Mouse (Mus musculus) liver, embryonic 15.5 days (tissue): ENCODE measurements around the gene Aup1. TPM values are rescaled to one million over a fixed set of nuclear protein-coding genes. Genes with fewer than 3 reads are reported as not detected.
A peak's percentile ranks its signal among the peaks of the same experiment; 100 is the strongest.

Source experiments
- ATAC-seq: fragments of 200-750 bp; cut with Nextera tagmentation; 2 replicates; pipeline ENCODE4 v1.8.0; 2017; ENCODE audit warnings: moderate number of reproducible peaks, mild to moderate bottlenecking, moderate library complexity; ENCODE audit not compliant: insufficient read depth
- H3K27ac ChIP-seq: fragments of 300-500 bp; sonication (generic); replicated peaks from 2 replicates; pipeline ENCODE4 v1.5.1; 2015; ENCODE audit warnings: mild to moderate bottlenecking, inconsistent platforms
- H3K27me3 ChIP-seq: fragments of 300-500 bp; sonication (generic); 2 replicates; pipeline ENCODE4 v1.6.1; 2015; ENCODE audit warnings: mild to moderate bottlenecking, inconsistent platforms
- H3K36me3 ChIP-seq: fragments of 300-500 bp; sonication (generic); replicated peaks from 2 replicates; pipeline ENCODE4 v1.6.1; 2015; ENCODE audit warnings: moderate library complexity, mild to moderate bottlenecking, inconsistent platforms
- H3K4me1 ChIP-seq: fragments of 300-500 bp; sonication (generic); replicated peaks from 2 replicates; pipeline ENCODE4 v1.6.1; 2015; ENCODE audit warnings: inconsistent platforms
- H3K4me2 ChIP-seq: fragments of 300-500 bp; sonication (generic); 2 replicates; pipeline ENCODE4 v1.6.1; 2015; ENCODE audit warnings: moderate library complexity, mild to moderate bottlenecking, inconsistent platforms
- H3K4me3 ChIP-seq: fragments of 300-500 bp; sonication (generic); replicated peaks from 2 replicates; pipeline ENCODE4 v1.5.1; 2015; ENCODE audit warnings: mild to moderate bottlenecking, inconsistent platforms
- H3K9ac ChIP-seq: fragments of 300-500 bp; sonication (generic); 2 replicates; pipeline ENCODE4 v1.6.1; 2015; ENCODE audit warnings: moderate library complexity, mild to moderate bottlenecking, inconsistent platforms
- H3K9me3 ChIP-seq: fragments of 300-500 bp; sonication (generic); replicated peaks from 2 replicates; pipeline ENCODE4 v1.6.1; 2016; ENCODE audit warnings: inconsistent platforms
- WGBS: fragments of 180-500 bp; shearing (Covaris S2); methylation state at CpG from one replicate; pipeline ENCODE4 v1.1.7; 2015; ENCODE audit warnings: mixed read lengths; ENCODE audit not compliant: insufficient replicate concordance; 5-methylcytosine and 5-hydroxymethylcytosine counted together
- polyA plus RNA-seq: library from polyadenylated mRNA; unstranded; fragments of >200 nt; fragmentation: Nextera tagmentation; extraction: Ambion mirVana; gene quantifications from 2 replicates; pipeline ENCODE4 v1.2.1, GENCODE M21; 2015

Gene Aup1
- polyA plus RNA-seq, 1 experiment from 2014 or later, result 189 TPM

- no peaks in the 10 kb centered on the region for H3K36me3 ChIP-seq
- H3K4me1 ChIP-seq, result peaks cover 92% of the 10 kb centered on the region
- peak overlapping the region; percentile 30 for H3K4me3 ChIP-seq
Observed at GRCm38 (mm10) chr6:83015749-83016148, 38.6 kb upstream of the Aup1 start.

GRCm38 (mm10) chr6:83017190-83017589, 37.1 kb upstream of the Aup1 start:
- Histone ChIP-seq H3K4me2 (peak overlapping the region; percentile 14), H3K4me1 (peaks cover 92% of the 10 kb centered on the region), H3K9me3 (no peaks in the 10 kb centered on the region), H3K27me3 (no peaks in the 10 kb centered on the region), H3K9ac (no peak overlapping the region), H3K4me3 (no peak overlapping the region), H3K36me3 (no peaks in the 10 kb centered on the region), H3K27ac (peak overlapping the region; percentile 77)
- WGBS, result 67% methylated on average over 3 of the region's 3 CpGs
- ATAC-seq, result no peak

More at GRCm38 (mm10) chr6:83015749-83016148, 38.6 kb upstream of the Aup1 start:
- ATAC-seq, result no peak
- no peaks in the 10 kb centered on the region for H3K9me3 ChIP-seq
- peak overlapping the region; percentile 99 for H3K27ac ChIP-seq
- H3K27me3 ChIP-seq, result no peaks in the 10 kb centered on the region
- peak overlapping the region; percentile 49 for H3K9ac ChIP-seq
- peak overlapping the region; percentile 61 for H3K4me2 ChIP-seq
- 59% methylated on average over 2 of the region's 2 CpGs for WGBS

DNA sequence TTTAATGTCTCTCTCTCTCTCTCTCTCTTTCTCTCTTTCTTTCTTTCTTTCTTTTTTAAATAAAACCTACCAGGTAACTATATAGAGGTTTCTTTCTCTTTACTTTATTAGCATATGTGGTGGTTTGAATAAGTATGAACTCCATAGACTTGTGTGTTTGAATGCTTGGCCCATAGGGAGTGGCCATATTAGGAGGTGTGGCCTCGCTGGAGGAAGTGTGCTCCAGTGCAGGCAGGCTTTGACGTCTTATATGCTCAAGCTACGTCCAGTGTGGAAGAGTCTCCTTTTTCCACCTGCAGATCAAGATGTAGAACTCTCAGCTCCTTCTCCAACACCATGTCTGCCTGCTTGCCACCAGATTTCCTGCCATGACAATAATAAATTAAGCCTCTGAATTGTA, 35.3 kb upstream of the Aup1 start:
- Histone ChIP-seq H3K9ac (no peak overlapping the region), H3K9me3 (no peaks in the 10 kb centered on the region), H3K36me3 (no peaks in the 10 kb centered on the region), H3K4me1 (peaks cover 92% of the 10 kb centered on the region), H3K27me3 (no peaks in the 10 kb centered on the region), H3K27ac (peak overlapping the region; percentile 77), H3K4me2 (no peak overlapping the region), H3K4me3 (no peak overlapping the region)
- ATAC-seq, result no peak
- WGBS, result 57% methylated on average over 3 of the region's 3 CpGs

DNA sequence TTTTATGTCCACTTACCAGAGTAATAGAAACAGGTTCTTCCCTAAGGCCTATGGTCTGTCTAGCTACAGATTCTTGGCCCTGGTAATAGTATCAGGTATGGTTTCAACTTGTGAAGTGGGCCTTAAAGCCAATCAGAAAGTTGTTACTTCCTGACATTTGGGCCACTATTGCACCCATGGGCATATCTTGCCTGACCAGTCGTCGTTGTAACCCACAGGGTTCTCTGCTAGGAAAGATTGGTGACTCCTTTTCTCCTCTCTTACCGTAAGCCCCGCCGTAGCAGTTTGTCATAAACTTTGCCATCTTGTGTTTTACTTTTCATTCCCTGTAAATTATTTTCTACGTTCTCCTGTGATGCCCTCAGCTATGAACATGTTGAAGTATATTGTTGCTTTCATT, 34.2 kb upstream of the Aup1 start:
- peak; percentile 65 for ATAC-seq
- no peaks in the 10 kb centered on the region for H3K9me3 ChIP-seq
- H3K4me2 ChIP-seq, result peak overlapping the region; percentile 44; the same call in 1 of the 2 replicates
- peak overlapping the region; percentile 77 for H3K27ac ChIP-seq
- H3K4me3 ChIP-seq, result no peak overlapping the region
- no peaks in the 10 kb centered on the region for H3K27me3 ChIP-seq
- H3K4me1 ChIP-seq, result peaks cover 94% of the 10 kb centered on the region
- no peaks in the 10 kb centered on the region for H3K36me3 ChIP-seq
- H3K9ac ChIP-seq, result peak overlapping the region; percentile 23; the same call in 1 of the 2 replicates
- WGBS, result 19% methylated on average over 6 of the region's 6 CpGs

GRCm38 (mm10) chr6:83020836-83021593, 33.3 kb upstream of the Aup1 start:
- Histone ChIP-seq H3K4me1 (peaks cover 88% of the 10 kb centered on the region), H3K4me2 (no peak overlapping the region), H3K9ac (0 out of 2 replicates have a peak overlapping the region, but pooled peaks have one; percentile 7), H3K36me3 (no peaks in the 10 kb centered on the region), H3K27ac (peak overlapping the region; percentile 77), H3K4me3 (no peak overlapping the region), H3K27me3 (no peaks in the 10 kb centered on the region), H3K9me3 (no peaks in the 10 kb centered on the region)
- ATAC-seq, result no peak
- 76% methylated on average over 4 of the region's 4 CpGs for WGBS

- peak; percentile 85 for ATAC-seq
- Histone ChIP-seq H3K4me2 (peak overlapping the region; percentile 31), H3K4me1 (peaks cover 83% of the 10 kb centered on the region), H3K4me3 (no peak overlapping the region), H3K27me3 (no peaks in the 10 kb centered on the region), H3K9me3 (no peaks in the 10 kb centered on the region), H3K27ac (peak overlapping the region; percentile 77), H3K9ac (no peak overlapping the region), H3K36me3 (no peaks in the 10 kb centered on the region)
- 52% methylated on average over 9 of the region's 9 CpGs for WGBS
Observed at GRCm38 (mm10) chr6:83023008-83023407, 31.3 kb upstream of the Aup1 start.

DNA sequence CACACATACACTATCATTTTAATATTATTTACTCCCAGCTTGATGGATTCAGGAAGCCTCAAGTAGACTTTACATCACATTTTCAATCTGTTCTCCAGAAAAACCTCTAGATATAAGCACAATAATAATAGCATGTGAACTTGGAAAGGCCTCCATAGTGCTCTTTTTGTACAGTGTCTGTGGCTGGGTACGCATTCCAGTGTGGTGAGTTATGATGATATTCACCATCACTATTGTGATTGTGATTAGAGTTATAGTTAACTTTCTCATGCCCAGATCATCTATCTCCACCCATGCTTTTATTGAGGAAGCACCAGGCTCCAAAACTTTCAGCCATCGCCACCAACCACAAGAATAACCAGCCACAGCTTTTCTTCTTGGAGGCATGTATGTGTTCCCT, 30.5 kb upstream of the Aup1 start:
- H3K27ac ChIP-seq, result peak overlapping the region; percentile 77
- no peaks in the 10 kb centered on the region for H3K27me3 ChIP-seq

GRCm38 (mm10) chr6:83024421-83024820, 29.9 kb upstream of the Aup1 start:
- H3K9me3 ChIP-seq, result no peaks in the 10 kb centered on the region
- H3K9ac ChIP-seq, result no peak overlapping the region
- peaks cover 2% of the 10 kb centered on the region for H3K36me3 ChIP-seq
- no peak overlapping the region for H3K4me2 ChIP-seq
- 46% methylated on average over 4 of the region's 4 CpGs for WGBS
- no peaks in the 10 kb centered on the region for H3K27me3 ChIP-seq
- no peak for ATAC-seq
- H3K4me3 ChIP-seq, result no peak overlapping the region
- H3K4me1 ChIP-seq, result peaks cover 80% of the 10 kb centered on the region
- H3K27ac ChIP-seq, result peak overlapping the region; percentile 77

More for the DNA sequence above, 30.5 kb upstream of the Aup1 start:
- Histone ChIP-seq H3K9ac (no peak overlapping the region), H3K9me3 (no peaks in the 10 kb centered on the region), H3K36me3 (no peaks in the 10 kb centered on the region), H3K4me2 (no peak overlapping the region), H3K4me3 (no peak overlapping the region), H3K4me1 (peaks cover 82% of the 10 kb centered on the region)
- no peak for ATAC-seq
- 85% methylated on average over 2 of the region's 2 CpGs for WGBS

DNA sequence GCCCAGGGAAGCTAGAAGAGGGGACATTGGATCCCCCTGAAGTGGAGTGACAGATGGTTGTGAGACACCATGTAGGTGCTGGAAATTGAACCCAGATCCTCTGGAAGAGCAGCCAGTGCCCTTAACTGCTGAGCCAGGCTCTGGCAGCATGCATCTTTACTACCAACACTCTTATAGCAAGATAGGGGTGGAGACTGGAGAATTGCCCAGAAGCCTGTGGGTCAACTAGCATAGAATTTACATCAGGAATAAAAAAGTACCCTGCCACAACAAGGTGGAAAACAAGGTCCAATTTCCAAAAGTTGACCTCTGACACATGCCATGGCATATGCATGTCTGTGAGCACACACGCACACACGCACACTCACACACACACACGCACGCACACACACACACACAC, 29.1 kb upstream of the Aup1 start:
- 87% methylated on average over 4 of the region's 4 CpGs for WGBS
- Histone ChIP-seq H3K27me3 (no peaks in the 10 kb centered on the region), H3K9me3 (no peaks in the 10 kb centered on the region), H3K4me3 (no peak overlapping the region), H3K27ac (peak overlapping the region; percentile 77), H3K4me1 (peaks cover 78% of the 10 kb centered on the region), H3K36me3 (peaks cover 10% of the 10 kb centered on the region), H3K9ac (no peak overlapping the region), H3K4me2 (no peak overlapping the region)
- no peak for ATAC-seq

DNA sequence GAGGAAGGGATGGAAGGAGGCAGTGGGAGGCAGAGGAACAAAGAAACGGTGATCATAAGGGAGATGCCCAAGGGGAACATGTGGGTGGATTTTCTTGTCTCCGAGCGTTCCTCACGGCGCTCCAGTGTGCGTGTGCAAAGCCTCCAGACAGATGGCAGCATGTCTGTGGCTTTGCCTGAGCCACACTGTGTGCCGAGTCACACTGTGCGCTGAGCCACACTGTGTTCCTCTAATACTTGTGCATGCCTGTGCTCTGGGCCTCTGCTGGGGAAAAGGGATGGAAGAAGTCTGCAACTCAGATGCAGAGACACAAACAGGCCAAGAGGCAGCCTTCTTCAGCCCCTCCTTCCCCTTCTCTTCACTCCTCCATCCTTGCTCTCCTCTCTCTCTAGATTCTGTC, 27.0 kb upstream of the Aup1 start:
- 71% methylated on average over 8 of the region's 8 CpGs for WGBS
- Histone ChIP-seq H3K4me1 (peaks cover 78% of the 10 kb centered on the region), H3K9me3 (no peaks in the 10 kb centered on the region), H3K27ac (0 out of 2 replicates have a peak overlapping the region, but pooled peaks have one; percentile 52), H3K27me3 (0 out of 2 replicates have a peak, but pooled peaks cover 13% of the 10 kb centered on the region), H3K9ac (no peak overlapping the region), H3K36me3 (peaks cover 30% of the 10 kb centered on the region), H3K4me3 (no peak overlapping the region), H3K4me2 (no peak overlapping the region)
- no peak for ATAC-seq

GRCm38 (mm10) chr6:83027706-83028105, 26.6 kb upstream of the Aup1 start:
- Histone ChIP-seq H3K27ac (0 out of 2 replicates have a peak overlapping the region, but pooled peaks have one; percentile 52), H3K9me3 (no peaks in the 10 kb centered on the region), H3K9ac (no peak overlapping the region), H3K4me2 (no peak overlapping the region), H3K36me3 (peaks cover 30% of the 10 kb centered on the region), H3K4me1 (peaks cover 78% of the 10 kb centered on the region), H3K27me3 (0 out of 2 replicates have a peak, but pooled peaks cover 15% of the 10 kb centered on the region), H3K4me3 (no peak overlapping the region)
- 44% methylated on average over 8 of the region's 9 CpGs for WGBS
- no peak for ATAC-seq
